Mouse (Mus musculus): ENCODE data around the gene Npas4.
A peak's percentile ranks its signal among the peaks of the same experiment; 100 is the strongest.

The Npas4 gene

DNA sequence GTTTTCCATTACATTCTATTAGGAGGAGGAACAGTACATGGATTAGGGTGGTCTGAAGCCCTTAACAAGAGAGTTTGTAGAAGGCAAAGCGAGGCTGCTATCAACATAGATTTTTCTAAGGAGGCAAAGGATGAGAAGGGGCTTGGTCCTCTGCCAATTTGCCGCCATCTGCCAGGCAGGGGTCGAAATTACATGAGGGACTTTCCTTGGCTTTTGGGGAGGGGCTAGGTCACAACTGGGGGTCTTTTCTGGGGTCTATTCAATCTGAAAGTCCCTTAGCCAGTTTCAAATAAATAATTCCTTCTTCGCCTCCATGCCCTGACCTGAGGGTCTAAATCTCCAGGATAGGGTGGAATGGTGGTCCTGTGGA is at the start of gene Npas4:
Npas4 (minus strand) TSS at position 61 of the 370 bp plus-strand sequence.
- DNase-seq = no peak

DNA sequence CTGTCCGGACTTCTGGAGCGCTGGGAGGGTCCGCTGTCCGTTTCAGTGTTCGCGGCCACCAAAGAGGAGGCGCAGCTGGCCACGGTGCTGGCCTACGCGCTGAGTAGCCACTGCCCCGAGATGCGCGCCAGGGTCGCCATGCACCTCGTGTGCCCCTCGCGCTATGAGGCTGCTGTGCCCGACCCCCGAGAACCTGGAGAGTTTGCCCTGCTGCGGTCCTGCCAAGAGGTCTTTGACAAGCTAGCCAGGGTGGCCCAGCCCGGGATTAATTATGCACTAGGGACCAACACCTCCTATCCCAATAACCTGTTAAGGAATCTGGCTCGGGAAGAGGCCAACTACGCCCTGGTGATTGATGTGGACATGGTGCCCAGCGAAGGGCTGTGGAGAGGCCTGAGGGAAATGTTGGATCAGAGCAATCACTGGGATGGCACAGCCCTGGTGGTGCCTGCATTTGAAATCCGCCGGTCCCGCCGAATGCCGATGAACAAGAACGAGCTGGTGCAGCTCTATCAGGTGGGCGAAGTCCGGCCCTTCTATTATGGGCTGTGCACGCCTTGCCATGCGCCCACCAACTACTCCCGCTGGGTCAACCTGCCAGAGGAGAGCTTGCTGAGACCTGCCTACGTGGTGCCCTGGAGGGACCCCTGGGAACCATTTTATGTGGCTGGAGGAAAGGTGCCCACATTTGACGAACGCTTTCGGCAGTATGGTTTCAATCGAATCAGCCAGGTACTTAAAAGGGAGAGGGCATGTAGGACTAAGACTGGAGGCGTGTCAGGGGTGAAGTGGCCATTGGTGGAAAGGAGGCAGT is 49.4 kb upstream of the Npas4 start:
- DNase-seq = peak in 1 of 2 experiments; percentile 61

DNA sequence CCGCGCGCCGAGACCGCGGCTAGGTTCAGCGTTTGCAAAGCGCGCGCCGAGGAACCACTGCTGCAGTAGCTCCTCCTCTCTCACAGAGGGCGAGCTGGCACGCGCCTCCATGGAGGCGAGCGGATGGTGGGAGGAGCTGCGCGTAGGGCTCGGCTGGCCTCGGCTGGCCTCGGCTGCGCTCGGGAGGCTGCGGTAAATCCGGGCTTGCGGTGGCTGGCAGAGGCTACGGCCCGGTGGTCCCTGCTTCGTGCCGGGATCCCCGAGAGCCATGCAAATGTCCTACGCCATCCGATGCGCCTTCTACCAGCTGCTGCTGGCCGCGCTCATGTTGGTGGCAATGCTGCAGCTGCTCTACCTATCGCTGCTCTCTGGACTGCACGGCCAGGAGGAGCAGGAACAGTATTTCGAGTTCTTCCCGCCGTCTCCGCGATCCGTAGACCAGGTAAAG is 48.6 kb upstream of the Npas4 start, which contains the start of the genes B4gat1 and AC124502.3:
B4gat1 (plus strand) TSS at position 118 of the 448 bp plus-strand sequence.
AC124502.3 (plus strand) TSS at position 183 of the 448 bp plus-strand sequence.
- peak; percentile 95 to 96 for DNase-seq

GRCm38 (mm10) chr19:5037678-5038571 is 47.8 kb upstream of the Npas4 start:
- peak; percentile 92 to 95 for DNase-seq

DNA sequence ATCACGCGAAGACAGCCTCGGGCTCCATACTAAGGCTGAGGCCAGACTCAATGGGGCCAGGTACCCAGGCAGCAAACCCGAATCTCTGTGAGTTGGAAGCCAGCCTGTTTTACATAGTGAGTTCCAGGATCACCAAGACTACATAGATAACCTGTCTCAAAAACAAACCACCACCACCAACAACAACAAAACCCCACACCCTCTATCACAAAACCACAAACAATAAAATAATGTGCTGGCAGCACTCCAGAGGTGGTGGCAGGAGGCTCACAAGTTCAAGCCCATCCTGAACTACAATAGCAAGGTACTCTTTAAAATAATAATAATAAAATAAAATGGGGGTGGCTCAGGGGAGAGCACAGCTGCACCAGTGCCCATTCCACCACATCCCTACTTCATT is 46.5 kb upstream of the Npas4 start:
- DNase-seq = no peak

GRCm38 (mm10) chr19:5032686-5033085 is 42.6 kb upstream of the Npas4 start:
- DNase-seq = no peak

DNA sequence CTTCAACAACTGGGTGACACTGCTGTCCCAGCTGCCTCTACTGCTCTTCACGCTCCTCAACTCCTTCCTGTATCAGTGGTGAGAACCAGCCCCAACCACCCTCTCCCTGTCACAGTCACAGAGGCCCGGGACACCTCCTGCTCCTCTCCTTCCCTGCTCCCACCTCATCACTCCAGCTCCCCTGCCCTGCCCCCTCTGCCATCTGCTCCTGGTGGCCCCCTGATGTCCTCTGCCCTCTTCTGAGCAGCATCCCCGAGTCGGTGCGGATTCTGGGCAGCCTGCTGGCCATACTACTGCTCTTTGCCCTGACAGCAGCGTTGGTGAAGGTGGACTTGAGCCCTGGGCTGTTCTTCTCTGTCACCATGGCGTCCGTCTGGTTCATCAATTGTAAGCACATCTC is 36.0 kb upstream of the Npas4 start:
- peak; percentile 44 to 46 for DNase-seq

DNA sequence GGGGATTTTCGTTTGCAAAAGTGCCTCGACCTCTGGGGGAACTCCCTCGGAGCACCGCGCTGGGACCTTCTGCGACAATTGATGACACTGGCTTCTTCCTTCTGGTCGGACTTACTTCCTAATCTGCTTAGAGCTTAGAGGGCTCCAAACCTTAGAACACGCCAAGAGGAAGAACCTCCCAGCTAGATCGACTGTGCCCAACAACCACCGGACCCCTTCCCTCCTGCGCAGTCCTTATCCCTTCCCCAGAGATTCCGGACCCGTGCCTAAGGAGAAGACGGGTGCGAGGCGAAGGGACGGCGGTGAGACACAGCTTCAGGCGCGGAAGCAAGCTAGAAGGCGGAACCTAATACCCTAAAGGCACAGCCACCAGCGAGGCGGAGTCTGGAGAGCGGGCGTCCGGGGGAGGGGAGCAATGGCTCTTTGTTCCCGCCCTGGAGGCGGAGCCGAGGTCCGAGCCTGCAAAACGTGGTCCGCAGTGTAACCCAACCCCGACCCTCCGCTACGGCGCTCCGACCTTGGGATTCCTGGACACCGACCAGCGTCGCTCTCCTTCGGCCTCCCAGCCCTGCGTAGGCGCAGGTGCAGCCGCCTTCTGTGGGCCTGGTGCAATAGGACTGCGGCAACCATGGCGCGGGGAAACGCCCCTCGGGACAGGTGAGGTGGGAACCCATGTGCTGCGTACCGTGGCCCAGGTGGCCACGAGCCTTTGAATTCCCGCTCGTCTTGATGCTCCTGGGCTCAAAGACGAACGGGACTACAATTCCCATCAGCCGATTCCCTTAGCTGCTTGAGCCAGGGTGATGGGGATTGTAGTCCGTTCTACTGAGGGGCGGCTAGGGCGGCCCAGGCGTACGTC is 33.7 kb upstream of the Npas4 start, which contains the start of gene Slc29a2:
Slc29a2 (plus strand) TSS at position 240 of the 859 bp plus-strand sequence.
- DNase-seq = peak; percentile 91 to 94

GRCm38 (mm10) chr19:5021416-5021815 is 31.3 kb upstream of the Npas4 start:
- no peak for DNase-seq

GRCm38 (mm10) chr19:5018191-5018590 is 28.1 kb upstream of the Npas4 start:
- no peak for DNase-seq

GRCm38 (mm10) chr19:5017611-5018010 is 27.5 kb upstream of the Npas4 start:
- no peak for DNase-seq

DNA sequence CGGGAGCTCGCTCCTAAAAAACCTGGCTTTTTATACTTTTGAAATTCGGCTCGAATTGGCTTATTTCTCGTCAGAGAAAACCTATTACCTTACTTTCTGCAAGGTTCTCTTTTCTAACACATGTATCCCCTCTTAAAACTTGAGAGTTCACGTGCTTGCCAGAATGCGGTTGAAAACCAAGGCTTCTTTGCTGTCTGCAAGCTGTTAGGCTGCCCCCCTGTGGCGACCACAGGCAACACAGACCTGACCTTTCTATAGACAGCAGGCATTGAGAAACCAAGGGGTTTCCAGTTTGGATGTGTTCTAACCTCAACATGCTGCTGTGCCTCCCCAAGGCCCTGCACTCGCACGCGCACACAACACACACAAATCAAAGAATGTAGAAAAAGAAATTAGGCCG is 26.7 kb upstream of the Npas4 start:
- peak; percentile 85 to 88 for DNase-seq

GRCm38 (mm10) chr19:5016221-5016742 is 26.2 kb upstream of the Npas4 start:
- DNase-seq = no peak

DNA sequence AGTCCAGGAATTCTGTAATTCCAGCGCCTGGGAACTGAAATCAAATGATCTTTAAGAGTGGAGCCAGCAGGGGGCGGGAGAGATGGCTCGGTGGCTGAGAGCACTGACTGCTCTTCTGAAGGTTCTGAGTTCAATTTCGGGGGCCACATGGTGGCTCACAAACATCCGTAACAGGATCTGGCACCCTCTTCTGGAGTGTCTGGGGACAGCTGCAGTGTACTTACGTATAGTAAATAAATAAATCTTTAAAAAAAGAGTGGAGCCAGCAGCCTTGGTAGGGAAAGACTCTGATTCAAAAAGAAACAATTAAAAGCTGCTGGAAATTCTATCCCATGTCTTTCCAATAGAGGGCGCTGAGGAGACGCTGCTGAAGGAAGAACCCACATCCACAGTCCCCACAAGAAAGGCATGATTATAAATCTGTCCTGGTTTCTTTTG is 24.9 kb upstream of the Npas4 start:
- DNase-seq = peak; percentile 53 to 61

- no peak for DNase-seq
These were observed 23.0 kb upstream of the Npas4 start for GRCm38 (mm10) chr19:5013138-5013537.

DNA sequence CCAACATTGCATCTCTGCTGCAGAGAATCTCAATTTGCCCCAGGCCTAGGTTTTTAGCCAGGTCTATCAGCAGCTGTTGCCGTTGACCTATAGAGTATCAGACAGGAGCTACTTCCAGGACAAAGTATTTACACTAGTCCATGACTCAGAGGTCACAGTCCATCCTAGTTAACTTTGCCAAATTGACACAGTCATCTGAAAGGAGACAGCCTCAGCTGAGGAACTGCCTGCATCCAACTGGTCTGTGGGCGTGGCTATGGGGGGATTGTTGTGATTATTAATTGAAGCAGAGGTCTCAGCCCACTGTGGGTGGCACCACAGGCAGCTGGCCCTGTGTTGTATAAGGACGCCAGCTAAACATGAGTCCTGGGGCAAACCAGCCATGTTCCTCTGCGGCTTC is 14.8 kb upstream of the Npas4 start:
- no peak for DNase-seq

DNA sequence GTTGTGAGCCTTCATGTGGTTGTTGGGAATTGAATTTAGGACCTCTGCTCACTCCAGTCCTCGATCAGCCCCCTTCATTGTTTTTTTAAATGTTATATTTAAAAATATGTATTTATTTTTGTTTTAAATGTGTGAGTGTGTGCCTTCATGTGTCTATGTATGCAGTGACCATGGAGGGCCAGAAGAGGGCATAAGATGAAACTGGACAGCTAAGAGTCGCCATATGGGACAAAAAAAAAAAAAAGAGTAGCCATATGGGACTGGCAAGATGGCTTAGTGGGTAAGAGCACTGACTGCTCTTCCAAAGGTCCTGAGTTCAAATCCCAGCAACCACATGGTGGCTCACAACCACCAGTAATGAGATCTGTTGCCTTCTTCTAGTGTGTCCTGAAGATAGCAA is 13.5 kb upstream of the Npas4 start:
- DNase-seq = peak in 1 of 2 experiments; percentile 57

DNA sequence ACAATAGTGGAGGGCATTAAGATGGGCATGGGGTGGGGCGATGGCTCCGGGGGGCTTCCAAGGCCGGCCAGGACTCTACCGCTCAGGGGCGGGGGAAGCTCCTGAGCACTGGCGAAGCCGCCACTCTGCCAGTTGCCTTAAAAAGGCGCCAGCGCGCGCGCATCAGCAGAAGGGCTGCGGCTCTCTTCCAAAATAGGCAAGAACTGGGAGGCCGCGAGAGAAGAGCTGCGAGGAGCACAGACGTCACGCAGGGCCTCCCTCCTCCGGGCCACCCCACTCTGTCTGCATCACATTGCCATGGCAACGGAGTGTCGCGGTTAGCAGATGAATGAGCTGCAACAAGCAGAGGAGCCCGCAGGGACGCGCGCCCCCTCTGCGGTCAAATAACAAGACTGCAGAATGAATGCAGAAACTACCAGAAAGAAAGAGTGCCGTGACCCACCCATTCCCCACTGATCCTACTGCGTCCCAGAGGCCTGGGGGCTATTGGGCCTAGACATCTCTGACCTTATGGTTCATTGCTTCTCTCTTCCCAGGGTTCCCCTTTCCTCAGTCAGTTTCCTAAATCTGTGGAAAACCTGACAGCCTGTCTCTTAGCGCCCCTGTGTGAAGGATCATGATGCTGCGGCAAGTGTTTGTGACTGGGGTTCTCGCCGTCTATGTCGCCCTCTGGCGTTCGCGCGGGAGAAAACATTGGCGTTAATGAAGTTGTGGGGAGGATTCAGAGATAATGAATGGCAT is 11.7 kb upstream of the Npas4 start:
- peak; percentile 90 to 93 for DNase-seq

- no peak for DNase-seq
These were observed 9.5 kb upstream of the Npas4 start for GRCm38 (mm10) chr19:4999445-5000140.

- DNase-seq = no peak
These were observed 3.9 kb upstream of the Npas4 start for GRCm38 (mm10) chr19:4994043-4994442.

DNA sequence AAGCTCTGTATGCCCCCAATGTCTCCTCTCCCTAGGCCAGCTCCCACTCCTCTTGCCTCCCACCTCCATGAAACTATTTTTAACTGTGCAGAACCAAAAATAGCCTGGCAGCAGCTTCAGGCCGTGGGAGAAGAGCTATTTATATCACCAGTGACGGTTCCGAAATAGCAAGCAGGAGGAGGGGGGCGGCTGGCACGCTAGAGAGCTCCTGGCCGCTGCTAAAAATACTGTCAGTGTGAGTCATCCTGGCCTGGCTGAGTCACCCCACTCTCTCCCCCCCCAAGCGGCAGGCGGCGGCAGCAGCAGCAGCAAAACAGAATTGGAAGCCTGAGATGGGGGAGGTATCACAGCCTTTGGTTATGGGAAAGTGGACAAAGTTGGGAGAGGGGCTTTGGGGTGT is 2.8 kb upstream of the Npas4 start:
- peak; percentile 91 to 92 for DNase-seq
